Mouse (Mus musculus): Measurements from ENCODE around the gene Lsm14b.

DNA sequence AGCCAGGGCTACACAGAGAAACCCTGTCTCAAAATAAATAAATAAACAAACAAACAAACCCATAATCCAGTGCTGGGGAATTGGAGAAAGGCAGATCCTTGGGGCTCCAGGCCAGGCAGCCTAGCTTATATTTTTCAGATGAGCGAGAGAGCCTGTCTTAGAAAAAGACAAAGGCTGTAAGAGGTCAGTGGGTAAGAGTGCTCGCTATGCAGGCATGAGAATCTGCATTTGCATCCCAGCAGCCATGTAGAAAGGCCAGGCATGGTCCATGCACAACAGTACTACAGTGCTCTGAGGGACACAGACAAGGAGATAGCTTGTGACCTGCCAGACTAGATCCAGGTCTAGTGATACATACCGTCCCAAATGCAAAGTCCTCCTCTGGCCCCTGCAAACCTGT lies 42.1 kb upstream of the Lsm14b start:
- TF ChIP-seq CTCF (IDR thresholded peaks at IDR 0.05) (no peak), EP300 (IDR thresholded peaks at IDR 0.05) (no peak)

Data from lung, postnatal 0 days (tissue).